Mouse (Mus musculus) thymus, adult 18-20 months (tissue): Measurements from ENCODE around the gene Gabarapl2.

Source experiments
- DNase-seq, 2 experiments: peaks; one replicate each; pipeline ENCODE4 v3.0.0; 2022; ENCODE audit warnings: mixed read lengths in 2 of 2

Gabarapl2 gene

DNA sequence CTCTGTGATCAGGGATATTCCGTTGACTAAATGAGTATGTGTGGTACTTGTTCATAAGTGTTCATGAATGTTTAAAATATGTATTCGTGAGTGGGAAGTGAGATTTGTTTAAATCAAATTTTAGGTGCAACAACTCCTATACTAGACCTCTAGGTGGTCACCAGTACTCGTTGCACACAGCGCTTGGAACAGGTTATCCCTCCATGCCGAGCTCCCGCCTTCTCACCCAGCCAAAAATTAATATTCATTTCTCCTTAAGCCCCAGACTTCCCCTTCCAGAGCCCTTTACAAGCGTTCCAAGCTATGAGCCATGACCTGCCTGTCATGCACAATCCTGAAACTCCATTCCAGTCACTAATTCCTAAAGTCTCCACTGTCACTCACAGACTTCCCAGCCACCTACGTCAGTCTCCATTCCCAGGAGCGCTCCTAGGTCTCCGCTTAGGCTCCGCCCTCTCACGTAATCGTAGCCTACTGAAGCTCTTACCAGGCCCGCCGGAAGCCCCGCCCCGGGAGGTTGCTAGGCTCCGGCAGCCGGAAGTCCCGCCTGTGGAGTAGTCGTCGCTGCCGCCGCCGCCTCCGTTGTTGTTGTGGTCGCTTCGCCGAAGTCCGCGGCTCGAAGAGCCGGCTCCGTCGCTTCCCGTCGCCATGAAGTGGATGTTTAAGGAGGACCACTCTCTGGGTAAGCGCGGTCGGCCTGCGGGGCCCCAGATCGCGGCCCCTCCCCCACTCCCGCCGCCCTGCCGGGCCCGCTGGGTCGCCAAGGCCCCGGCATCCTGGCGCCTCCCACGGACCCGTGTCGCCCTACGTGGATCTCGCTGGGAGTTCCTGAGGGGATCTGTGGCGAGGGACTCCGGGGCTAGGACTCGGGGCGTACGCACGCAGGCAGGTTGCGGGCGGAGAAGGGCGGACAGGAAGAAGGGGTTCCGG is at the start of gene Gabarapl2:
Gene Gabarapl2 (plus strand): TSS at position 533 of the 930 bp plus-strand sequence.
- DNase-seq: peak; percentile 90

DNA sequence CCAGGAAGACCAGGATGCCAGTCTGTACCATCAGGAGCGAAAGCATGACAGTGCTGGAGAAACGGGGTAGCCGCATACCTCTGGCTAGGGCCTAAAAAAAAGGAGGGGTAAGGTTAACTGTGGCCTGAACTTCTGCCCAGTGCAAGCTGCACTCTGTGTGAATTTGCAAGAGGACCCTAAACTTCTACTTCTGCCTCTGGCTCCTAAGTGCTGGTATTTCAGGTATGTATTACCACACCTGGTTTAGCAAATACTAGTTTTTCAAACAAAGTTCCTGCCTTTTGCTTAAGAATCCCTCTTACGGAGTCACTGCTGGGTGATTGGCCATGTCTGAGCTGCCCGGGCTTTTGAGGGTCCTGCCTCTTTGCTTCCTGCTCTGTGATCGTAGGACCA is 49.6 kb upstream of the Gabarapl2 start:
- no peak for DNase-seq

DNA sequence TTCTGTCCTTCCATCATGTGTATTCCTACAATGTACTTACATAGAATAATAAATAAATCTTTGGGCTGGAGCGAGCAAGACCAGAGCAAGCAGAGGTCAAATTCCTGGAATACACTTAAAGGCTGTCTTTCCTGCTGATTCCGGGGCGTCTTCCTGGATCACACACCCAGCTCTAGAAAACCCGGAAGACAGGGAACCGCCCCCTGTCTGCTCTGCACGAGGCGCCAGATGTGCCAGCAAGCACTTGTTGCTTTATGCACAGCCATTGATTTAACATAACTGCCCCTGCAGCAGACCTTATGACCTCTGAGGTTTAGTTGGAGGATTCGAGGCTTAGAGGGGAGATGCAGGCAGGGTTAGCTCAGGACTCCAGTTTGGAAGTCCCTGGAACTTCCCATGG is 48.5 kb upstream of the Gabarapl2 start:
- DNase-seq: no peak

- no peak for DNase-seq
These were observed 47.9 kb upstream of the Gabarapl2 start for GRCm38 (mm10) chr8:111892615-111893014.

DNA sequence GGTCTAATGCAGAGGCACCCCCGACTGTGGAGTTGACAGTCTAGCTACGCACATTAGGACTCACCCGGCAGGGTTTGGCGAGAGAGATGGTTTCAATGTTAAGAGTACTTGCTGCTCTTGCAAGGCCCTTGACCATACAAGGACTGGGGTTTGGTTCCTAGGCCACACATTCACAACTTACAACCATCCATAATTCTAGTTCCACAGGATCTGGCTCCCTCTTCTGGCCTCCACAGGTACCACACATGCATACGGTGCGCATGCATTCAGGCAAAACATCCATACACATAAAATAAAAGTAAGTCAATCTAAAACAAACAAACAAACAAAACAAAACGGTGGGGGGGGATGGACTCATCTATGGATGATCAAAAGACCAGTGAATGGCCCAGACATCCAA is 45.5 kb upstream of the Gabarapl2 start:
- DNase-seq: no peak

DNA sequence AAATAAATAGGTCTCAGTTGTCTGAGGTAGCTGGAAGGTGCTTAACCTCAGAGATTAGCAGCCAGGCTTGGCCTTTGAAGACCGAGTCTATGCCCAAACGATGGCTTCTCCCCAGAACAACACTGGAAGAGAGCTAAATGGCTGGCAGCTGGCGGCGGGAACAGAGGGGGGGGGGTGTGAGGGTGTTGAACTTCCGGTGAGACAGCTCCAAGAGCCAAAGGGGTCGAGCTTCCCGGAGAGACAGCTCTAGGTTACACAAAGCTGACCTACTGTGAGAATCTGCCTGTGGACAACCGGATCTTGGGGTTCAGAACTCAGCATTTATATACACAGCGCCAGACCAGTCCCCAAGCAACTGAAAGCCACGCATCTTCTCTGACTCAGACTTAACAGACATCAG is 41.9 kb upstream of the Gabarapl2 start:
- DNase-seq: no peak

DNA sequence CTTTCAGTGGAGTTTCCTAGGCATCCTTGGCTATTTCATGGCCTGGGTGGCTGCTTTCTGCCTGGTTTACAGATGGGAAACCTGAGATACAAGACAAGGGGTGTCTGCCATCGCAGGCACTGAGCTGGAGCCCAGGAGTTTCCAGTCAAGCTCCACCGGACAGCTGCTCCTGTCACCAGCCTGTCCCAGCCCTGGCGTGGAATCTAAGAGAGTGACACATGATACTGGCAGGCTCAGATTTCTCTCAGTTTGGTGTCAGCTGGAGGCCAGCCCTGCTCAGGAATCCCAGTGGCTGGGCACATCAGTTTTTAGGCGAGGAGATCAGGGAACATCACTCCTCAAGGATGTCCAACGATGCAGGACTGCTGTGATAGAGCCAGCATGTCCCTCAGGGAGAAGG is 38.4 kb upstream of the Gabarapl2 start:
- DNase-seq: no peak

- no peak for DNase-seq
These were observed 34.9 kb upstream of the Gabarapl2 start for GRCm38 (mm10) chr8:111905500-111906121.

GRCm38 (mm10) chr8:111909621-111910450 is 30.7 kb upstream of the Gabarapl2 start, which contains the start of gene Chst5:
TSS of gene Chst5 (minus strand) at chr8:111910447.
- no peak for DNase-seq

DNA sequence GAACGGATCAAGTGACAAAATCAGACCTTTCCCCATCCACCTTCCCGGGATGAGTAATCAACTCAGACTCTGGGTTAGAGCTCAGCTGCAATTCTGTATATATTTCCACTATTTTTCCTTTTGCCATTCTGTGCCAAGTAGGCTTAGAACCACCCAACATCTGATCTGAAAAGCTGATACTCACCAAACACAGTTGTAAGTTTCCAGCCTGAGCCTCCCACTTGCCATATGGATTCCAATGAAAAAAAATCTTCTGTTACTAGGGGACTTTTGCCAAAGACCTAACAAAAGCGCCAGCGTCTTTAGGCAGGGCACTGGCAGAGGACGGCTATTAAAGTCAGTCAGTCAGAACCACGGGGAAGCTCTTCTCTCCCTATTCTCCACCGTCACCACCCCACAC is 28.9 kb upstream of the Gabarapl2 start:
- DNase-seq: no peak

- DNase-seq: no peak
These were observed 27.6 kb upstream of the Gabarapl2 start for GRCm38 (mm10) chr8:111912860-111913432.

- no peak for DNase-seq
These were observed 20.8 kb upstream of the Gabarapl2 start for GRCm38 (mm10) chr8:111919663-111920062.

GRCm38 (mm10) chr8:111920971-111921370 is 19.5 kb upstream of the Gabarapl2 start:
- DNase-seq: no peak

DNA sequence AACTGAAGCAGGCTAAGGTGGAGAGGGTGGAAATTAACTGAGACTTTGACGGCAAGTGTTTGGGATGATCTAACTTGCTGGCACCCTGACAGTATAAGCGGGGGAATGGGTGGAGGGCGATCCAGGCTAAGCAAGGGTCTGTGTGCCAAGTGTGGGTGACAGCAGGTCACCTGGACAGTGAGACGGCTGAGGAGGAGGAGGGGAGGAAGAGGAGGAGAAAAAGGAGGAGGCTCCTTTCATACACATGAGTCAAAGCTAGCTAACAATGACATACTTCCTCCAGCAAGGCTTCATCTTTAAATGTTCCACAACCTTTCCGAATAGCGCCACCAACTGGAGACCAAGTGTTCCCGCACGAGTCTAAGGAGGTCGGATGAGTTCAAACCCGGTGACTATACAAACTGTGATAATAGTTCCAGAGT is 17.1 kb upstream of the Gabarapl2 start:
- no peak for DNase-seq

DNA sequence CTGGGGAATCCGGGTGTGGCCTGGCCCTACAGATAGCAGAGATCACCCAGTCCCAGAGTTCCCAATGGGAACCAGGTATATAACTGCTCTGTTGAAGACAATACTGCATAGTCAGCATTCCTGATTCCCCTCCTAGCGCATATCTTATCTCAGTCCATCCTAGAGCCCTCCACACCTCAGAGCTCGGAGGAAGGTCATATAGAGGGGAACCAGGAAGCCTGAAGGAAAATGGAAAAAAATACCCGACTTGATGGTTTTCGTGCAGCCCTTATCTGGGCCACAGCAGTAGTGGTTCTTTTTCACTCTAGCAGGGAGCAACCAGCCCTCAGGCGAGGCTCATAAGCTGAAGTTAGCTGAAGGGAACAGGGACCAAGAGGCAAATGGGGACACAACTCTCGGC is 15.5 kb upstream of the Gabarapl2 start:
- no peak for DNase-seq

DNA sequence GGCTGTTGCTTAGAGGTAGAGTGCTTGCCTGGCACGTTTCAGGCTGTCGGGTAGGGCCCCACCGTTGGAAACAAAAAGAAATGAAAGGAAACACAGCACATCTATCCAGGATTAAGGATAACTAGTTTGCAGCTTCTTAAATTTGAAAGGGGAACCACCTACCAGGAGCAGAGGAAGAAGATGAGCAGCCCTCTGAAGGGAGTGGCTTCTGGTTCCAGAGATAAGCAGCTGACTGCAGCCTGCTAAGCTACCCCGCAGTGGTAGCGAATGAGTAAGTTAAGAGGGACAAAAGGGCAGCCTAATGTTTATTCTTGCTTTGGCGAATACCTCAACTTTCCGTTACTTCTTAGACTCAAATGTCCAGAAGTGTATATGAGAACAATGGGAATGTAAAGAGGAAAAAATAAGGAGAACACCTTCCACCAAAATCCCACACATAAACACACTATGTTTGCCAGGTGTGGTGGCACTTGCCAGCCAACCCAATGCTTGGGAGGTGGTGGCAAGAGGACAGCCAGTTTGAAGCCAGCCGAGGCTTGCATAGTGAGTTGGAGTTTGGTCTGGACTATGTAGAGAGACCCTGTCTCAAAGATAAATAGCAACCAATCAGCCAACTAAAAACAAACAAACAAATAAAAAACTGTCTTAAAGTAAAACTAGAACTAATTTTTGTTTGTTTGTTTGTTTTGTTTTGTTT is 10.7 kb upstream of the Gabarapl2 start:
- no peak for DNase-seq

- no peak for DNase-seq
These were observed 8.8 kb upstream of the Gabarapl2 start for GRCm38 (mm10) chr8:111931721-111932120.

DNA sequence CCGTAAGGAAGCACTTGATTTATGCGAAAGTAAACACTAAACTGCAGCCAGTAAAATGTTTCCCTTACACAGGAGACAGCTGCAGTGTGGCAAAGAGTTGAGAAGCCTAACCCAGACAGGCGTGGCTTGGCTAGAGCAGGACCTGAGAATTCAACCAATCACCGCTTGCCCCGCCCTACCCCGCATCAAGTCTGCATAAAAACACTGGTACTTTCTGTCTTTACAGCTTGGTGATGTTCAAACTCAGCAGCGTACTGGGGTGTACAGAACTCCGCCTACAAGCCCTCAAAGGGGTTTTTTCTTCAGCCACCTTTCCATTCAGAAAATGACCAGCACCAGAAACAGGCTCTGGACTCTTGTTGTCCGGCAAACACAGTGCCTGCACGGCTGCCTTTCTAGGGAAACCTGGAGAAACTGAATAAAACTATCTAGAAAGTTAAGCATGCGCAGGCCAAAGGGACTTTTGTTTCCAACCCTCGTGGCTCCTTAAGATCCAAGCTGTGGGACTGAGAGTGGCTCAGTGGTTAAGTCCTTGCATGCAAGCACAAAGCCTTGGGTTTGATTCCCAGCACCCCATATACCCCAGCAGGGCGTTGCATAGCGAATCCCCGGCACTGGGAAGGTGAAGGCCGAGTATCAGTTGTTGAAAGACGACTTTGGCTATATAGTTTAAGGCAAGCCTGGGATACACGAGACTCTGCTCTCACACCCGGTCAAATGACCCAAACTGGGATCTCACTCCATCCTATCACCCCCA is 7.7 kb upstream of the Gabarapl2 start:
- peak in 1 of 2 experiments; percentile 18 for DNase-seq

- peak; percentile 82 to 84 for DNase-seq
These were observed 7.0 kb upstream of the Gabarapl2 start, which contains the start of gene Tmem231 for GRCm38 (mm10) chr8:111933348-111934076. TSS of gene Tmem231 (minus strand) at chr8:111933881.

- no peak for DNase-seq
These were observed 6.3 kb upstream of the Gabarapl2 start for GRCm38 (mm10) chr8:111934201-111934600.

- no peak for DNase-seq
These were observed 3.3 kb upstream of the Gabarapl2 start for GRCm38 (mm10) chr8:111937184-111937583.
